Mouse (Mus musculus) small intestine, adult 2 months (tissue): Measurements from ENCODE around the gene Hlcs.

Source experiments
- CTCF ChIP-seq: fragments of 200-500 bp; IDR thresholded peaks from 2 replicates; pipeline ENCODE4 v1.5.1; 2012; ENCODE audit warnings: low read depth, mild to moderate bottlenecking, control low read depth, inconsistent platforms, low read length, moderate library complexity, mixed read lengths; ENCODE audit not compliant: insufficient replicate concordance, insufficient read length; ENCODE audit errors: extremely low read depth
- POLR2A ChIP-seq: fragments of 200-500 bp; IDR thresholded peaks from 2 replicates; pipeline ENCODE4 v1.6.1; 2012; ENCODE audit warnings: low read depth, mild to moderate bottlenecking, control low read depth, inconsistent platforms, low read length, moderate library complexity

DNA sequence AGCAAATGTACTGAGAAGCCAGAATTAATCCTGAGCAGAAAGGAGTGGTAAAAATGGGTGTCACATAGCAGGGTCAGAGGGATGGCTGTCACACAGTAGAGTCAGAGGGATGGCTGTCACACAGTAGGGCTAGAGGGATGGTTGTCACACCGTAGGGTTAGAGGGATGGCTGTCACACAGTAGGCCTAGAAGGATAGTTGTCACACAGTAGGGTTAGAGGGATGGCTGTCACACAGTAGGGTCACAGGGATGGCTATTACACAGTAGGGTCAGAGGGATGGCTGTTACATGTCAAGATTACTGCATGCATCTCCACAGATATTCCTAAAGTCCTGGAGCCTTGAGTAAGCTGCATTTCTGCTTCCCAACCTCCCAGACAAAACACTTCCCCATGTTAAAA, 195.0 kb downstream of the Hlcs start:
- no peak for TF ChIP-seq POLR2A
- TF ChIP-seq CTCF = no peak
